Mouse (Mus musculus): Measurements from ENCODE around the gene Prmt2.

- TF ChIP-seq CTCF (IDR thresholded peaks at IDR 0.05) (no peak), EP300 (IDR thresholded peaks at IDR 0.05) (no peak)
These were observed 15.4 kb upstream of the Prmt2 start for GRCm38 (mm10) chr10:76253079-76253478.
